Mouse (Mus musculus): ENCODE data around the gene Rgl2. TPM values are rescaled to one million over a fixed set of nuclear protein-coding genes. Genes with fewer than 3 reads are reported as not detected.
"Not testable (repeated sequence)": the region's sequence is repeated elsewhere in the genome, so short reads cannot be mapped to it uniquely, and the experiment has no call there.

The Rgl2 gene
- polyA plus RNA-seq, 1 experiment from 2014 or later = 22.2 TPM

DNA sequence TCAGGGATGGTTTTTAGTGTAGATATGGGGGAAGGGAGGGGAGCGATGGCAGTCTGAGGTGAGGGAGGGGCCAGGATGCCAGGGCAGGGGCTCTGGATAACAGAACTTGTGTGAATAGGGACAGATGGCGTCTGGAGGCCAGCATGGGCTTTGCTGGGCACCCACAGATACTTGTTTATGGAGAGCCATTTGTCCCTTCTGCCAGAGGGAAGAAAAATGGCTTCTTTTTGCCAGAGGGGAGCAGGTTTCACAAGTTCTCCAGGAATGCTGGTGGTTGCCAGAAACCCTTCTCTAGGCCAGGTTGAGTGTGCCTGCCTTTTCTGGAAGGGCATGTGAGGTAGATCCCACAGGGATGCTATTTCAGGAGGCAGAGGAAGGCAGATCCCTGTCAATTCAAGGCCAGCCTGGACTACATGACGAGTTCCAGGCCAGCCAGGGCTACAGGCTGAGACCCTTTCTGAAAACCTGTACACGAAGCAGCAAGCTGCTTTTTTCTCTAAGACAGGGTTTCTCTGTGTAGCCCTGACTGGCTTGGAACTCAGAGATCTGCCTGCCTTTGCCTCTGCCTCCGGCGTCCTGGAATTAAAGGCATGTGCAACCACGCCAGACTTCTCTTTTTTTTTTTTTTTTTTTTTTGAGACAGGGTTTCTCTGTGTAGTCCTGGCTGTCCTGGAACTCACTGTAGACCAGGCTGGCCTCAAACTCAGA lies 28.9 kb upstream of the Rgl2 start:
- no peak for TF ChIP-seq CTCF (IDR thresholded peaks at IDR 0.05; ENCODE audit: low read depth)
- ATAC-seq (replicated peaks; ENCODE audit: low FRiP score, low read depth) = no peak

DNA sequence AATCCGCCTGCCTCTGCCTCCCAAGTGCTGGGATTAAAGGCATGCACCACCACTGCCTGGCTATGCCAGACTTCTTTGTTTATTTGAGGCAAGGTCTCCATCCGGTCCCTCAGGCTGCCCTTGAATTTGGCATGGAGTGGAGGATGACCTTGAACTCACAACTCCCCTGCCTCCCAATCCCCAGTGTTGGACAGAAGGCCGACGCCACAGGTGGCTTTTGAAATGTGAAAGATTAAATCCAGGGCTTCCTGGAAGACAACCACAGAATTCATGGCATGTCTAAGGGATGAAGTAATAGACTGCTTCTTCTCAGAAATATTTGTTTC lies 28.4 kb upstream of the Rgl2 start:
- 85% methylated on average over 4 of the region's 4 CpGs for WGBS
- Histone ChIP-seq H3K36me3 (ENCODE audit: insufficient read depth, low read length) (no peaks in the 10 kb centered on the region), H3K27ac (no peak overlapping the region), H3K9me3 (replicated peaks; ENCODE audit: low read length) (no peaks in the 10 kb centered on the region), H3K27me3 (ENCODE audit: insufficient read depth, low read length) (no peaks in the 10 kb centered on the region), H3K4me2 (ENCODE audit: low read length) (no peak overlapping the region), H3K9ac (ENCODE audit: low read depth, low read length) (no peak overlapping the region), H3K4me3 (replicated peaks; ENCODE audit: low read depth, low read length) (no peak overlapping the region), H3K4me1 (replicated peaks; ENCODE audit: insufficient read depth, low read length) (no peaks in the 10 kb centered on the region)
- no peak for DNase-seq (ENCODE audit: low spot score)
- ATAC-seq (replicated peaks; ENCODE audit: low FRiP score, low read depth) = no peak
- no peak for TF ChIP-seq CTCF (IDR thresholded peaks at IDR 0.05; ENCODE audit: low read depth)

More for the DNA sequence above, 28.9 kb upstream of the Rgl2 start:
- WGBS = 63% methylated on average over 7 of the region's 7 CpGs
- DNase-seq (ENCODE audit: low spot score) = no peak
- H3K9me3 ChIP-seq (replicated peaks; ENCODE audit: low read length) = no peaks in the 10 kb centered on the region
- H3K36me3 ChIP-seq (ENCODE audit: insufficient read depth, low read length) = no peaks in the 10 kb centered on the region
- H3K4me1 ChIP-seq (replicated peaks; ENCODE audit: insufficient read depth, low read length) = no peaks in the 10 kb centered on the region
- no peak overlapping the region for H3K4me3 ChIP-seq (replicated peaks; ENCODE audit: low read depth, low read length)
- H3K9ac ChIP-seq (ENCODE audit: low read depth, low read length) = no peak overlapping the region
- no peak overlapping the region for H3K27ac ChIP-seq
- H3K4me2 ChIP-seq (ENCODE audit: low read length) = no peak overlapping the region
- H3K27me3 ChIP-seq (ENCODE audit: insufficient read depth, low read length) = no peaks in the 10 kb centered on the region

DNA sequence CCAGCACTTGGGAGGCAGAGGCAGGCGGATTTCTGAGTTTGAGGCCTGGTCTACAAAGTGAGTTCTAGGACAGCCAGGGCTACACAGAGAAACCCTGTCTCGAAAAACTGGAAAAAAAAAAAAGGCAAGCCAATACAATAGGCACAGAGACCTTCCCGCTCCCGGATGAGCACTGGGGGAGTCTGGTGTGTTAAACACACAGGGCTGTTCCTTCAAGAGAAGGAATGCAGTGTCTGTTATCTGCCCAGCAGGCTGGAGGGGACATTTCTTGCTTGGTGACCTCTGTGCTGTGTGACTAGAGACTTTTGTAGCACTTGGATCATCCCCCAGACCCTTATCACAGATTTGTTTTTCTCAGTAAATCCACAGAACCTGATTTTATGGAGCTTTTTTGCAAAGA lies 27.7 kb upstream of the Rgl2 start:
- 67% methylated on average over 4 of the region's 4 CpGs for WGBS
- TF ChIP-seq CTCF (IDR thresholded peaks at IDR 0.05; ENCODE audit: low read depth) = no peak
- no peak overlapping the region for H3K4me3 ChIP-seq (replicated peaks; ENCODE audit: low read depth, low read length)
- H3K36me3 ChIP-seq (ENCODE audit: insufficient read depth, low read length) = no peaks in the 10 kb centered on the region
- H3K9me3 ChIP-seq (replicated peaks; ENCODE audit: low read length) = no peaks in the 10 kb centered on the region
- H3K4me2 ChIP-seq (ENCODE audit: low read length) = no peak overlapping the region
- DNase-seq (ENCODE audit: low spot score) (no peak), ATAC-seq (replicated peaks; ENCODE audit: low FRiP score, low read depth) (no peak)
- H3K27ac ChIP-seq = no peak overlapping the region
- no peaks in the 10 kb centered on the region for H3K27me3 ChIP-seq (ENCODE audit: insufficient read depth, low read length)
- H3K9ac ChIP-seq (ENCODE audit: low read depth, low read length) = no peak overlapping the region
- no peaks in the 10 kb centered on the region for H3K4me1 ChIP-seq (replicated peaks; ENCODE audit: insufficient read depth, low read length)

DNA sequence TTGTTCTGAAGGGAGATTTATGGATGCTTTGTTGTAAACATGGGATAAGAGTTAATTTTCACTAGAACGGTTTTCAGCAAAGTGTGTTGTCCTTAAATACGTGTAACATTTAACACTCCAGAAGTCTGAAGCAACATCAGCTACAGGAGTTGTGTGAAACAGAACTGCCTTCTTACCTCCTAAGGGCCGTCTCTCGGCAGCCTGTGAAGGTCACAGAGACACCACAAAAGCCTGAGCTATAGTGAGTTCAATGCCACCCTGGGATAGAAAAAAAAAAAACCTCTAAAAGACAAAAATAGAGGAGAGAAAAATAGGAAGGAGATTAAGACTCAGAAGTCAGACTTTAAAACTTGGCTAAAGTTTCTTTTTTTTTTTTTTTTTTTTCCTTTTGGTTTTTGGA lies 27.3 kb upstream of the Rgl2 start:
- Histone ChIP-seq H3K4me2 (ENCODE audit: low read length) (no peak overlapping the region), H3K9ac (ENCODE audit: low read depth, low read length) (no peak overlapping the region), H3K27ac (no peak overlapping the region), H3K9me3 (replicated peaks; ENCODE audit: low read length) (no peaks in the 10 kb centered on the region), H3K27me3 (ENCODE audit: insufficient read depth, low read length) (no peaks in the 10 kb centered on the region), H3K4me1 (replicated peaks; ENCODE audit: insufficient read depth, low read length) (no peaks in the 10 kb centered on the region), H3K4me3 (replicated peaks; ENCODE audit: low read depth, low read length) (no peak overlapping the region), H3K36me3 (ENCODE audit: insufficient read depth, low read length) (no peaks in the 10 kb centered on the region)
- no peak for TF ChIP-seq CTCF (IDR thresholded peaks at IDR 0.05; ENCODE audit: low read depth)
- WGBS = 20% methylated on average over 4 of the region's 4 CpGs
- ATAC-seq (replicated peaks; ENCODE audit: low FRiP score, low read depth) (no peak), DNase-seq (ENCODE audit: low spot score) (no peak)

DNA sequence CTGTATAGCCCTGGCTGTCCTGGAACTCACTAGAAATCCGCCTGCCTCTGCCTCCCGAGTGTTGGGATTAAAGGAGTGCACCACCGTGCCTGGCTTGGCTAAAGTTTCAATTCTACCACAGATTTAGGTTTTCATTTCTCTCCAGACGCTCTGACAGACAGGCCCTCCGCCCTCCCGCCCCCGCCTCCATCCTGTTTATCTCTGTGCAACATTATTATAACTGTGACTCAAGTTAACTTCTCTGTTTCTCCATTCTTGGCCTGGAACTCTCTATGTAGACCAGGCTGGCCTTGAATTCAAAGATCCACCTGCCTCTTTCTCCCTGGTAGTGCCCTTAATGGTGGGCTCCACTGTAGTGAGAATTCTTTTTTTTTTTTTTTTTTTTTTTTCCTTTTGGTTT lies 26.9 kb upstream of the Rgl2 start:
- no peak for TF ChIP-seq CTCF (IDR thresholded peaks at IDR 0.05; ENCODE audit: low read depth)
- H3K4me3 ChIP-seq (replicated peaks; ENCODE audit: low read depth, low read length) = no peak overlapping the region
- H3K9me3 ChIP-seq (replicated peaks; ENCODE audit: low read length) = no peaks in the 10 kb centered on the region
- H3K36me3 ChIP-seq (ENCODE audit: insufficient read depth, low read length) = no peaks in the 10 kb centered on the region
- WGBS = 74% methylated on average over 7 of the region's 7 CpGs
- no peak for DNase-seq (ENCODE audit: low spot score)
- no peak overlapping the region for H3K9ac ChIP-seq (ENCODE audit: low read depth, low read length)
- H3K27ac ChIP-seq = no peak overlapping the region
- H3K4me2 ChIP-seq (ENCODE audit: low read length) = no peak overlapping the region
- ATAC-seq (replicated peaks; ENCODE audit: low FRiP score, low read depth) = no peak
- H3K27me3 ChIP-seq (ENCODE audit: insufficient read depth, low read length) = no peaks in the 10 kb centered on the region
- no peaks in the 10 kb centered on the region for H3K4me1 ChIP-seq (replicated peaks; ENCODE audit: insufficient read depth, low read length)

DNA sequence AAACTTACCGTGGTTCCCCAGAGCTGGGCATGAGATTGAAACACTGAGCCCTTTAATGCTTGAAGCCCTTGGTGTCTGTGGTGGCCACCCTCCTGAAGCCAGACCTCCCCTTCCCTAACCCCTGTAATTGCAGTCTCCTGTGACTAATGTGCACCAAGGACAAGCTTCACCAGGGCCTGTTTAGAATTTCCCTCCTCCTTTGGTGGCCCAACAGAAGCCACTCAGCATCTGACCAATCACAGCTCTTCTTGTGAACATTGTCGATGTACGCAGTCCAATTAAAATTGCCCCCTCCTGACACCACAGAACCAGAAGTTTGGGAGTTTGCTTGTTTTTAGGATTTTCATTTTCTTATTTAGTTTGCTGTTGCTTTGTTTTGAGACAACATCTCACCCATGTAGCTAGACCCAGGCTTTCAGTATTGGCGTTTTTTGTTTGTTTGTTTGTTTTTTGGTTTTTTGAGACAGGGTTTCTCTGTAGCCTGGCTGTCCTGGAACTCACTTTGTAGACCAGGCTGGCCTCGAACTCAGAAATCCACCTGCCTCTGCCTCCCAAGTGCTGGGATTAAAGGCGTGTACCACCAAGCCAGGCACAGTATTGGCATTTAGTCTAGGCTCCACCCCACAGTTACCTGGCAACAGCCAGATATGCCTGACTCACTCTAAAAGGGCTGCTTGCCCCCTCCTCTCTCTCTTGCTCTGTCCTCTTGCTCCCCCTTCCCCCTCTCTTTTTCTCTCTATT lies 25.3 kb upstream of the Rgl2 start:
- not testable (repeated sequence) for H3K36me3 ChIP-seq (ENCODE audit: insufficient read depth, low read length); H3K4me2 ChIP-seq (ENCODE audit: low read length); H3K9me3 ChIP-seq (replicated peaks; ENCODE audit: low read length); H3K27me3 ChIP-seq (ENCODE audit: insufficient read depth, low read length); H3K4me1 ChIP-seq (replicated peaks; ENCODE audit: insufficient read depth, low read length); H3K9ac ChIP-seq (ENCODE audit: low read depth, low read length); DNase-seq (ENCODE audit: low spot score); ATAC-seq (replicated peaks; ENCODE audit: low FRiP score, low read depth); H3K27ac ChIP-seq; H3K4me3 ChIP-seq (replicated peaks; ENCODE audit: low read depth, low read length)
- WGBS = 63% methylated on average over 6 of the region's 6 CpGs

DNA sequence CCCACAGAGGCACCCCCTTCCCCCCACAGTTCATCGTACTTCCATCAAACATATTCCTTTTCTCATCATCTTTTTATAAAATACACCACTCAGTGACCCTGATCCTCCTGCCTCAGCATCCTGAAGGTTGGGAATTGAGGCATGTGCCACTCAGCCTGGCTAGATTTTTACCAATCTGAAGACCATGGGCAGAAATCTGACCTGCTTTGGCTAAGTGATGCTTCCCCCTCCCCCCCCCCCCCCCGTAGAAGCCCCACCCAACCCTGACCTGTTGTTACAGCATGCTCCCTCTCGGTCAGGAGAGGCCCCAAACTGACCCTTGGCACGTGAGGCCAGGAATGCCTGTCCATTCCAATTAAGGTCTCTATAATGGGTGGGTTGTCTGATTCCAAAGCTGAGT lies 24.5 kb upstream of the Rgl2 start, which contains the start of gene Platr17:
Gene Platr17 (plus strand): TSS at position 301 of the 400 bp plus-strand sequence.
- 41% methylated on average over 3 of the region's 4 CpGs for WGBS
- H3K4me1 ChIP-seq (replicated peaks; ENCODE audit: insufficient read depth, low read length) = not testable (repeated sequence)

More for the DNA sequence above, 24.5 kb upstream of the Rgl2 start, which contains the start of gene Platr17:
- DNase-seq (ENCODE audit: low spot score); H3K9me3 ChIP-seq (replicated peaks; ENCODE audit: low read length); ATAC-seq (replicated peaks; ENCODE audit: low FRiP score, low read depth); H3K36me3 ChIP-seq (ENCODE audit: insufficient read depth, low read length); H3K27ac ChIP-seq; H3K4me3 ChIP-seq (replicated peaks; ENCODE audit: low read depth, low read length); H3K27me3 ChIP-seq (ENCODE audit: insufficient read depth, low read length); H3K9ac ChIP-seq (ENCODE audit: low read depth, low read length); H3K4me2 ChIP-seq (ENCODE audit: low read length): not testable (repeated sequence)

Measured in kidney, postnatal 0 days (tissue).